Mouse (Mus musculus) midbrain, embryonic 14.5 days (tissue): ENCODE measurements around the gene Mybph. TPM values are rescaled to one million over a fixed set of nuclear protein-coding genes. Genes with fewer than 3 reads are reported as not detected.

Source experiments
- ATAC-seq: fragments of 200-750 bp; cut with Nextera tagmentation; 2 replicates; pipeline ENCODE4 v1.8.0; 2017; ENCODE audit warnings: moderate number of reproducible peaks, moderate library complexity; ENCODE audit not compliant: low FRiP score, low TSS enrichment
- DNase-seq: peaks from one replicate; pipeline ENCODE4 v3.0.0-alpha.2; 2015
- H3K27ac ChIP-seq: fragments of 300-500 bp; sonication (generic); replicated peaks from 2 replicates; pipeline ENCODE4 v1.5.1; 2014; ENCODE audit warnings: mild to moderate bottlenecking, low read depth, low read length, moderate library complexity
- H3K27me3 ChIP-seq: fragments of 300-500 bp; sonication (generic); 2 replicates; pipeline ENCODE4 v1.6.1; 2014; ENCODE audit warnings: low read length, control low read depth, mixed read lengths; ENCODE audit not compliant: control insufficient read depth, insufficient read depth
- H3K36me3 ChIP-seq: fragments of 300-500 bp; sonication (generic); 2 replicates; pipeline ENCODE4 v1.6.1; 2014; ENCODE audit warnings: low read length, control low read depth; ENCODE audit not compliant: control insufficient read depth, insufficient read depth
- H3K4me1 ChIP-seq: fragments of 300-500 bp; sonication (generic); 2 replicates; pipeline ENCODE4 v1.6.1; 2014; ENCODE audit warnings: mild to moderate bottlenecking, antibody characterized with exemption, low read length, control low read depth; ENCODE audit not compliant: control insufficient read depth, insufficient read depth
- H3K4me2 ChIP-seq: fragments of 300-500 bp; sonication (generic); 2 replicates; pipeline ENCODE4 v1.6.1; 2014; ENCODE audit warnings: mild to moderate bottlenecking, low read length, moderate library complexity
- H3K4me3 ChIP-seq: fragments of 300-500 bp; sonication (generic); replicated peaks from 2 replicates; pipeline ENCODE4 v1.5.1; 2014; ENCODE audit warnings: low read depth, low read length
- H3K9ac ChIP-seq: fragments of 300-500 bp; sonication (generic); replicated peaks from 2 replicates; pipeline ENCODE4 v1.6.1; 2014; ENCODE audit warnings: mild to moderate bottlenecking, low read length, moderate library complexity
- H3K9me3 ChIP-seq: fragments of 300-500 bp; sonication (generic); 2 replicates; pipeline ENCODE4 v1.6.1; 2016; ENCODE audit warnings: low read length, control low read depth, mixed read lengths; ENCODE audit not compliant: control insufficient read depth
- WGBS: fragments of 180-500 bp; shearing (Covaris S2); extraction: QIAGEN DNeasy Blood & Tissue Kit; methylation state at CpG from one replicate; pipeline ENCODE4 v1.1.7; 2014; 5-methylcytosine and 5-hydroxymethylcytosine counted together
- polyA plus RNA-seq: library from polyadenylated mRNA; unstranded; fragments of >200 nt; fragmentation: Nextera tagmentation; extraction: Ambion mirVana; gene quantifications from 2 replicates; pipeline ENCODE4 v1.2.1, GENCODE M21; 2014

The Mybph gene
- polyA plus RNA-seq: 0.12 TPM in 1 of 2 replicates, not detected in the other

DNA sequence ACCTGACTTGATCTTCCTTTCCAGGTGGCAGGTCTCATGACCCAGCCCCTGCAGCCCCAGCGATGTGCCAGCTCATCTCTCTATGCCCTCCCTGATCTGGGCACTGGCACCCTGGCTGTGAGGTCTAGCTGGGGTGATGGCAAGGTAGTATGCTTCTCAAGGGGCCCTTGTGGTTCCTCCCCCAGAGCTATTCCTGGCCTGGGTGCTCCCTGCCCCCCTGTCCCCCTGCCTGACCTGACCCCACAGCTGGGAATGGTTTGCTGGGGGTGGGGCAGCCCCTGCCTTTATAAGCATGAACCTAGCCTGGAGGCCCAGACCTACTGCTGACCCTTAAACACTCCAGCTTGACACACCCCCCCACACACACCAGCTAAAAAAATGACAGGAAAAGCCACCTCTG is at the start of gene Mybph:
TSS of gene Mybph (plus strand) at position 323 of the 400 bp plus-strand sequence.
- no peaks in the 10 kb centered on the region for H3K9me3 ChIP-seq
- H3K4me3 ChIP-seq: no peak within 1 kb of the TSS
- ATAC-seq (no peak), DNase-seq (no peak)
- H3K27me3 ChIP-seq: no peaks in the 10 kb centered on the region
- 71% methylated on average over 1 of the region's 1 CpGs for WGBS
- no peaks in the 10 kb centered on the region for H3K36me3 ChIP-seq
- no peak within 1 kb of the TSS for H3K4me2 ChIP-seq
- H3K27ac ChIP-seq: no peak within 1 kb of the TSS
- H3K9ac ChIP-seq: no peak within 1 kb of the TSS
- peaks cover 15% of the 10 kb centered on the region for H3K4me1 ChIP-seq

DNA sequence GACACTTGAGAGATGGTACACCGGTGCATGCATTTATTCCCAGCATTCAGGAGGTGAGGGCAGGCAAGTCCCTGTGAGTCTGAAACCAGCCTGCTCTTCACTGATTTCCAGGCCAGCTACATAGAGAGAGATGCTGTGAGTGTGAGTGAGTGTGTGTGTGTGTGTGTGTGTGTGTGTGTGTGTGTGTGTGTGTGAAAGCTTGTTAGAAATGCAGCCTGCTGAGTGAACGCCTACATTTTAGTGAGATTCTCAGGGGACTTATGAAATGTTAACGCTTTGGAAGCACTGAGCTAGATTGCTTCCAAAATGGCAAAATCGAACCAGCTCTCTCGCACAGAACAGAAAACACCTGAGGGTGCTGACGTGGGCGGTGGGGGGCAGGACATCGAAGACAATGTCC is 47.2 kb upstream of the Mybph start:
- ATAC-seq (no peak), DNase-seq (peak; percentile 3)
- 78% methylated on average over 8 of the region's 8 CpGs for WGBS
- H3K4me2 ChIP-seq: no peak overlapping the region
- no peak overlapping the region for H3K9ac ChIP-seq
- no peaks in the 10 kb centered on the region for H3K27me3 ChIP-seq
- H3K4me1 ChIP-seq: peaks cover 14% of the 10 kb centered on the region
- H3K27ac ChIP-seq: no peak overlapping the region
- H3K36me3 ChIP-seq: no peaks in the 10 kb centered on the region
- no peaks in the 10 kb centered on the region for H3K9me3 ChIP-seq
- no peak overlapping the region for H3K4me3 ChIP-seq

DNA sequence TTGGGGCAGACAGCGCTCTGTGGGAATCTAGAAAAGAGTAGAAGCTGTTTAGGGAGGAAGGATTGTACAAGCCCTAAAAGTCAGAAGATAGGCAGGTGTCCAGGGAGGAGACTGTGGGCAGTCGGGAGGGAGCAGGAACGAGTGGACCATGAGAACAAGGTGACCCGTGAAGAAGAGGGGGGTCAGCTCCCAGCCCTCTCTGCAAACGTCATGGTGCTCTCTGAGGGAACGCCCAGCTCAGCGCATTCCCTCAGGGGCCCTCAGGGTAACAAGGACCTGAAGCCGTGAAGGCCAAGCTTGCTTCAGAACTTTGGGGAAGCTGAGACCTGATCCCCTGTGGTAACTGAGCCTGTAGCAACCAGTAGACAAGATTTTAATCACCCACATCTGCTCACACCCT is 43.2 kb upstream of the Mybph start:
- no peak for DNase-seq
- Histone ChIP-seq H3K9me3 (no peaks in the 10 kb centered on the region), H3K27ac (no peak overlapping the region), H3K27me3 (no peaks in the 10 kb centered on the region), H3K36me3 (no peaks in the 10 kb centered on the region), H3K4me3 (no peak overlapping the region), H3K4me2 (no peak overlapping the region), H3K4me1 (no peaks in the 10 kb centered on the region), H3K9ac (no peak overlapping the region)
- no peak for ATAC-seq
- 64% methylated on average over 8 of the region's 8 CpGs for WGBS

DNA sequence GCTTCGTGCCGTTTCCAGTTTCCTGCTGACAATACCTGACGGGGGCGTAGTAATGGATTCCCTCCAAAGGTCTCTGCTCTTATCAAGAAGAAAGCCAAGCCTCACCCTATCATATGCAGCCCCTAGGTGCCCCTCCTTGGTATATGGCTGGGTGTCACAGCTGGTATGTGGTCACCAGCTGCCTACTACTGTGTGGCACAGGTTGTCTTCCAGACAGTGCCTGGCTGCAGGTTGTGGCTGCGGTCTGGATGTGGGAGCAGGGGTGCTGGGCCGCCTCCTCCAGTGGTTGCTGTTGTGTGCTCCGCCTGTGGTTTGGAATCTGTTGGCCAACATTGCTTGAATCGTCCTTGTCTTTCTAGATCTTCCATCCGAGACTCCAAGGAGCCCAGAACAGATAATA is 42.5 kb upstream of the Mybph start:
- Histone ChIP-seq H3K4me1 (no peaks in the 10 kb centered on the region), H3K27ac (no peak overlapping the region), H3K9me3 (no peaks in the 10 kb centered on the region), H3K9ac (no peak overlapping the region), H3K36me3 (no peaks in the 10 kb centered on the region), H3K4me3 (no peak overlapping the region), H3K4me2 (no peak overlapping the region), H3K27me3 (no peaks in the 10 kb centered on the region)
- 95% methylated on average over 9 of the region's 9 CpGs for WGBS
- DNase-seq: no peak
- ATAC-seq: no peak

DNA sequence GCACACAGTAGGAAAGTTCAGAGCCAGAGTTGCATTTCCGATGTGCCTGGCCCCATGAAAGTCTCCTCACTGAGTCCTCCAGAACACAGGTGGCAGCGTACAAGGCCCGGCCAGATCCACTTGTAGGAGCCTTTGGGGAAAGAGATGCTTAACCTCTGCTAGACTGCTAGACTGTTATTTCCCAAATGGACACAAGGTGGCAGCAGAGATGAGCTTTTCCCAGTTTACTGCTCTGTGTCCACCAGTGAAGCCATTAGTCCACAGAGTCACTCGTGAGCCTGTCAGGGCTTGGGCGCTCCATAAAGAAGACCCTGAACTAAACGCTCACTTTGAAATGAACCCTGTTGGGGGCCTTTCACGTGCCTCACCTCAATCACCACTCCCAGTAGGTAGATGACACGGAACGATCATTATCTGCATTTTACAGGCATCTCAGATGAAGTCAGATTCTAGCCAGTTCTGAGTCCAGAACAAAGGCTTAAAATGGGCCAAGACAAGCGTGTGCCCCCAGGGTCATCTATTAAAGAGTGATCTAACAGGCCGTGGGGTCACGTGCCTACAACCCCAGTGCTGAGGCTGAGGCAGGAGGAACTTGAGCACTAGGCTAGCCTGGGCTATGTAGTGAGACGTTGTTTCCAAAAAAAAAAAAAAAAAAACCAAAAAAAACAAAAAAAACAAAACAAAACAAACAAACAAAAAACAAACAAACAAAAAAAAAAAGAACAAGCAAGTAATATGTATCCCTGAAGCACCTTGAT is 41.4 kb upstream of the Mybph start:
- Histone ChIP-seq H3K27ac (no peak overlapping the region), H3K36me3 (no peaks in the 10 kb centered on the region), H3K9me3 (no peaks in the 10 kb centered on the region), H3K4me3 (no peak overlapping the region), H3K4me1 (no peaks in the 10 kb centered on the region), H3K9ac (no peak overlapping the region), H3K27me3 (no peaks in the 10 kb centered on the region), H3K4me2 (no peak overlapping the region)
- 32% methylated on average over 13 of the region's 13 CpGs for WGBS
- DNase-seq: peak; percentile 94
- peak; percentile 53; the same call in 1 of the 2 replicates for ATAC-seq

DNA sequence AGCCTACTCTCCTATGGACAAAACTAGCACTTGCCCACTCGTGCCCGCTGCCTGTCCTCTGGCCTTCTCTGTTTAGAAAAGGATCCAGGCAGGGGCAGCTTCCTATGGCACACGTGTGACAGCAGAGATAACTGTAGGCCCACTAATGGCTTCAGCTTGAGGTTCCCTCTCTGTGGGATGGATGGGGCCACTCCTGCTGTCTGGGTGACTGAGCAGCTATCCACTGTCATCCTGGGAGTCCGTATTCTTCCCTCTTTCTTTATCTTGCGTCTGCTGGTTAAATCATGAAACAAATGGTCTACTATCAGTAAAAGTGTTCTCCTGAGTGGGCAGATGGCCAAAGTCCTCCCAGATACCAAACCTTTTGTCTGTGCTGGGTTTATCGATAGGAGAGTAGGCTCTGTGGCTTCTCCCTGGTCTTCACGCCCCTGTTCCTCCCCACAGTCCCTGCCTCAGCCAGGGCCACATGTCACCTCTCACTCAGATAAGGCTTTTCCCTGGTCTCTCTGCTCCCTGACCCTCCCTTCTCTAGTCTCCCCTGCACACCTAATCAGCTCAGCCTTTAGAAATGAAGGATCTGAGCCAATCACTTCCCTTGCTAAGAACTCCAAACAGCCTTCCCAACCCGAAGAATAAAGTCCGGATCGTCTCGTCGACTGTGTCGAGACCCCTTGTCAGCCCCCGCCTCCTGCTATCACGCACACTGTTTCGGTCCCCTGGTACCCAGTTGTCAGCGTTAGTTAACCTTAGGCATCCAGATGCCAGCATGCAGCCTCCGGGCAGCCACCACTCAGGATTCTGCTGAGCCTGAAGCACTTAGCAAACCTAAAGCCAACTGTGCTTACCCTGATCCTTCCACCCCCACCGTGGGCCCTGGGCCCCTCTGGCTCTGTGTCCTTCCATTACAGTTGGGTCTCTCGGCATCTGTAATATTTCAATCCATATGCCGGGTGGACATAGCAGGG is 40.3 kb upstream of the Mybph start:
- H3K4me2 ChIP-seq: no peak overlapping the region
- H3K36me3 ChIP-seq: no peaks in the 10 kb centered on the region
- no peak for DNase-seq
- no peak overlapping the region for H3K9ac ChIP-seq
- H3K27ac ChIP-seq: no peak overlapping the region
- 75% methylated on average over 21 of the region's 21 CpGs for WGBS
- H3K27me3 ChIP-seq: no peaks in the 10 kb centered on the region
- ATAC-seq: no peak
- no peaks in the 10 kb centered on the region for H3K4me1 ChIP-seq
- H3K9me3 ChIP-seq: no peaks in the 10 kb centered on the region
- no peak overlapping the region for H3K4me3 ChIP-seq

DNA sequence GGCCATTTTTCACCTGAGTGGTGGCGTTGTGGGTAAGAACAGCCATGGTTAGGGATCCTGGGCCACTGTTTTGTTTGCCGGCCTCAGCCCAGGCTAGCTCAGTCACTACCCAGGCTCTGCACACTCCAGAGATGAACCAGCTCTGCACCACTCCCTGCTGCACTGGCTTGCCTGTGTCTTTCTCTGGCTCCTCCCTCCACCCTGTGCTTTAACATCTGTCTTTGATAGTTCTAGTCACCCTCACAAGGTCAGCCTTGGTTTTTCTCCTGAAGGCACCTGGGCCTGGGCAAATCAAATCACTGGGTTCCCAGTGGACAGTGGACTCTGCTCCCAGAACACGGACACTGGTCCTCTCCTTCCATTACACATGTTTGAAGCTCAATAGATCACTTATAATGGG is 39.1 kb upstream of the Mybph start:
- Histone ChIP-seq H3K27me3 (no peaks in the 10 kb centered on the region), H3K9me3 (no peaks in the 10 kb centered on the region), H3K4me1 (no peaks in the 10 kb centered on the region), H3K27ac (no peak overlapping the region), H3K4me2 (no peak overlapping the region), H3K4me3 (no peak overlapping the region), H3K9ac (no peak overlapping the region), H3K36me3 (no peaks in the 10 kb centered on the region)
- ATAC-seq: no peak
- WGBS: 88% methylated on average over 3 of the region's 3 CpGs
- DNase-seq: no peak

DNA sequence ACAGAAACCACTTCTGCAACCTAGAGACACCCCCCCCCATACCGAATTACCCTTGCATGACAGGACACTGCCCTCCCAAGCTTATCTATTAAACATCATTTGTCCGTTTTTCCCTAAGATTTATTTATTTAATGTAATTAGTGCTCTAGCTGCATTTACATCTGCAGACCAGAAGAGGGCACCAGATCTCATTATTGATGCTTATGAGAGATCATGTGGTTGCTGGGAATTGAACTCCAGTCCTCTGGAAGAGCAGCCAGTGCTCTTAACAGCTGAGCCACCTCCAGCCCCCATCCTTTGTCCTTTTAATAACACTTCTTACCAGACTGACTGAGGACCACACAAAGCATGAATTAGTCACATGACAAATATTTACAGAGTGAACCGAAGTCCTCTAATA is 38.6 kb upstream of the Mybph start:
- Histone ChIP-seq H3K4me1 (no peaks in the 10 kb centered on the region), H3K4me2 (no peak overlapping the region), H3K9me3 (no peaks in the 10 kb centered on the region), H3K9ac (no peak overlapping the region), H3K4me3 (no peak overlapping the region), H3K27me3 (no peaks in the 10 kb centered on the region), H3K36me3 (no peaks in the 10 kb centered on the region), H3K27ac (no peak overlapping the region)
- DNase-seq: no peak
- no peak for ATAC-seq
- 62% methylated on average over 3 of the region's 3 CpGs for WGBS
